Mouse (Mus musculus) hindbrain, embryonic 16.5 days (tissue): ENCODE measurements at regions not wholly inside any gene's neighbourhood (a gene's known extent, or its start where the extent isn't known, plus 50 kb on each side); places are given as distances from the start of the nearest gene placed in this dataset.
A peak's percentile ranks its signal among the peaks of the same experiment; 100 is the strongest.

Source experiments
- ATAC-seq: fragments of 200-750 bp; cut with Nextera tagmentation; 2 replicates; pipeline ENCODE4 v1.8.0; 2017; ENCODE audit warnings: moderate TSS enrichment, moderate library complexity
- H3K27ac ChIP-seq: fragments of 300-500 bp; sonication (generic); 2 replicates; pipeline ENCODE4 v1.5.1; 2014; ENCODE audit warnings: low read depth, mild to moderate bottlenecking, control low read depth, low read length, moderate library complexity
- H3K27me3 ChIP-seq: fragments of 300-500 bp; sonication (generic); replicated peaks from 2 replicates; pipeline ENCODE4 v1.6.1; 2014; ENCODE audit warnings: low read length; ENCODE audit not compliant: control insufficient read depth, insufficient read depth
- H3K36me3 ChIP-seq: fragments of 300-500 bp; sonication (generic); 2 replicates; pipeline ENCODE4 v1.6.1; 2014; ENCODE audit warnings: mild to moderate bottlenecking, low read length, moderate library complexity, mixed read lengths; ENCODE audit not compliant: control insufficient read depth, insufficient read depth
- H3K4me1 ChIP-seq: fragments of 300-500 bp; sonication (generic); 2 replicates; pipeline ENCODE4 v1.6.1; 2014; ENCODE audit warnings: low read depth, low read length; ENCODE audit not compliant: control insufficient read depth, insufficient read depth
- H3K4me2 ChIP-seq: fragments of 300-500 bp; sonication (generic); 2 replicates; pipeline ENCODE4 v1.6.1; 2014; ENCODE audit warnings: mild to moderate bottlenecking, low read length, control low read depth, moderate library complexity
- H3K4me3 ChIP-seq: fragments of 300-500 bp; sonication (generic); 2 replicates; pipeline ENCODE4 v1.5.1; 2014; ENCODE audit warnings: mild to moderate bottlenecking, low read length, control low read depth, moderate library complexity
- H3K9ac ChIP-seq: fragments of 300-500 bp; sonication (generic); 2 replicates; pipeline ENCODE4 v1.6.1; 2014; ENCODE audit warnings: low read depth, mild to moderate bottlenecking, control low read depth, low read length, moderate library complexity
- H3K9me3 ChIP-seq: fragments of 300-500 bp; sonication (generic); 2 replicates; pipeline ENCODE4 v1.6.1; 2014; ENCODE audit warnings: mild to moderate bottlenecking, low read length, moderate library complexity; ENCODE audit not compliant: control insufficient read depth
- WGBS: fragments of 180-500 bp; shearing (Covaris S2); extraction: QIAGEN DNeasy Blood & Tissue Kit; methylation state at CpG from one replicate; pipeline ENCODE4 v1.1.7; 2014; 5-methylcytosine and 5-hydroxymethylcytosine counted together

- ATAC-seq: no peak
- Histone ChIP-seq H3K4me2 (no peak overlapping the region), H3K9me3 (no peaks in the 10 kb centered on the region), H3K9ac (no peak overlapping the region), H3K27ac (no peak overlapping the region), H3K4me3 (no peak overlapping the region), H3K4me1 (peaks cover 19% of the 10 kb centered on the region), H3K27me3 (no peaks in the 10 kb centered on the region), H3K36me3 (no peaks in the 10 kb centered on the region)
- 19% methylated on average over 2 of the region's 2 CpGs for WGBS
Observed at GRCm38 (mm10) chr1:194223610-194224009, 394.4 kb upstream of the Plxna2 start.

DNA sequence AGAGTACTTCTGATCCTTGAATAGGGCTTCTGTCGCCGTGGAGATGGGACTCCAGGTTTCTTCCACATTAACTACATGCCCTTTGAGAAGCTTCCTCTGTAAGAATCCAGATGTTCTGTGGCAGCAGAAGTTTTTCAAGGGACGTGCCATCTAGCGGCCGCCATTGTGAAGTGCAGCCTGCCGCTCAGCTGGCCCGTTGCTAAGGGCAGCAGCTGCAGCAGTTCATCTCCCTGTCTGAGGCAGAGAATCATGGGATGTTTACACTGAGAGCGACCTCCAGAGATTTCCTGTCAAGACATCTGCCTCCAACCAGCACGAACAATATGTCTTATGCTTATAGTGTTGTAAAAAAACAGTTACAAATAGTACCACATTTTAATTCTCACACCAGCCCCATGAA is 395.0 kb upstream of the Plxna2 start:
- Histone ChIP-seq H3K4me1 (peaks cover 19% of the 10 kb centered on the region), H3K4me2 (no peak overlapping the region), H3K27ac (no peak overlapping the region), H3K9me3 (no peaks in the 10 kb centered on the region), H3K27me3 (no peaks in the 10 kb centered on the region), H3K36me3 (no peaks in the 10 kb centered on the region), H3K9ac (no peak overlapping the region), H3K4me3 (no peak overlapping the region)
- peak; percentile 73 for ATAC-seq
- WGBS: under 1% methylated on average over 9 of the region's 9 CpGs

- no peaks in the 10 kb centered on the region for H3K36me3 ChIP-seq
- H3K27ac ChIP-seq: no peak overlapping the region
- H3K9me3 ChIP-seq: no peaks in the 10 kb centered on the region
- 20% methylated on average over 14 of the region's 14 CpGs for WGBS
- H3K27me3 ChIP-seq: no peaks in the 10 kb centered on the region
- ATAC-seq: peak; percentile 61
- no peak overlapping the region for H3K9ac ChIP-seq
- no peaks in the 10 kb centered on the region for H3K4me1 ChIP-seq
- peak overlapping the region; percentile 21; the same call in 1 of the 2 replicates for H3K4me2 ChIP-seq
- no peak overlapping the region for H3K4me3 ChIP-seq
Observed at GRCm38 (mm10) chr1:194208034-194209000, 409.7 kb upstream of the Plxna2 start.

- H3K4me2 ChIP-seq: no peak overlapping the region
- 53% methylated on average over 2 of the region's 2 CpGs for WGBS
Observed at GRCm38 (mm10) chr1:194197516-194197915, 420.5 kb upstream of the Plxna2 start.

GRCm38 (mm10) chr1:194182293-194182692 is 435.7 kb upstream of the Plxna2 start:
- WGBS: 94% methylated on average over 2 of the region's 2 CpGs
- H3K27ac ChIP-seq: no peak overlapping the region
- no peak overlapping the region for H3K9ac ChIP-seq

More at GRCm38 (mm10) chr1:194197516-194197915, 420.5 kb upstream of the Plxna2 start:
- Histone ChIP-seq H3K27me3 (no peaks in the 10 kb centered on the region), H3K9ac (no peak overlapping the region), H3K27ac (no peak overlapping the region), H3K36me3 (no peaks in the 10 kb centered on the region), H3K4me3 (no peak overlapping the region), H3K9me3 (no peaks in the 10 kb centered on the region), H3K4me1 (no peaks in the 10 kb centered on the region)
- no peak for ATAC-seq

DNA sequence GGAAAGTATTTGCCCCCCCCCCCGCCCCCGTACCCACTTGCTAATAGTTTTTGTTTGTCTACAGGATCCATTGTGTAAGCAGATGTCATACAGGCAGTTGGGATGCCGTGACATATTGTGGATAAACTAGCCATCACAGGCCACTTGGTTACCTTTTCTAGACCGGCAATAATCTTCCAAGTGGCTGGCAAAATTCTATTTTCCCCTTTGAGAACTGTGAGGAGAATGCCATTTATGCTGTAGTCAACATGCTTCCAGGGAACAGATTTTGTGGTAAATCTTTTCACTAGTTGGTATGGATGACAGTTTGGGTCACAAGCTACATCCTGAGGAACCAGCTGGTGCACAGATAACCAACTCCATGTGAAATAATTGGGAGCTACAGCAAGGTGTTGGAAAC is 456.5 kb upstream of the Plxna2 start:
- H3K4me2 ChIP-seq: no peak overlapping the region
- H3K27me3 ChIP-seq: no peaks in the 10 kb centered on the region
- H3K4me1 ChIP-seq: no peaks in the 10 kb centered on the region
- H3K4me3 ChIP-seq: no peak overlapping the region
- no peaks in the 10 kb centered on the region for H3K36me3 ChIP-seq
- H3K9me3 ChIP-seq: no peaks in the 10 kb centered on the region
- H3K27ac ChIP-seq: no peak overlapping the region
- no peak overlapping the region for H3K9ac ChIP-seq
- WGBS: 39% methylated on average over 4 of the region's 4 CpGs
- ATAC-seq: peak; percentile 27; the same call in 1 of the 2 replicates

More at GRCm38 (mm10) chr1:194182293-194182692, 435.7 kb upstream of the Plxna2 start:
- Histone ChIP-seq H3K4me3 (no peak overlapping the region), H3K36me3 (no peaks in the 10 kb centered on the region), H3K4me2 (no peak overlapping the region), H3K4me1 (no peaks in the 10 kb centered on the region), H3K9me3 (no peaks in the 10 kb centered on the region), H3K27me3 (no peaks in the 10 kb centered on the region)
- ATAC-seq: no peak

DNA sequence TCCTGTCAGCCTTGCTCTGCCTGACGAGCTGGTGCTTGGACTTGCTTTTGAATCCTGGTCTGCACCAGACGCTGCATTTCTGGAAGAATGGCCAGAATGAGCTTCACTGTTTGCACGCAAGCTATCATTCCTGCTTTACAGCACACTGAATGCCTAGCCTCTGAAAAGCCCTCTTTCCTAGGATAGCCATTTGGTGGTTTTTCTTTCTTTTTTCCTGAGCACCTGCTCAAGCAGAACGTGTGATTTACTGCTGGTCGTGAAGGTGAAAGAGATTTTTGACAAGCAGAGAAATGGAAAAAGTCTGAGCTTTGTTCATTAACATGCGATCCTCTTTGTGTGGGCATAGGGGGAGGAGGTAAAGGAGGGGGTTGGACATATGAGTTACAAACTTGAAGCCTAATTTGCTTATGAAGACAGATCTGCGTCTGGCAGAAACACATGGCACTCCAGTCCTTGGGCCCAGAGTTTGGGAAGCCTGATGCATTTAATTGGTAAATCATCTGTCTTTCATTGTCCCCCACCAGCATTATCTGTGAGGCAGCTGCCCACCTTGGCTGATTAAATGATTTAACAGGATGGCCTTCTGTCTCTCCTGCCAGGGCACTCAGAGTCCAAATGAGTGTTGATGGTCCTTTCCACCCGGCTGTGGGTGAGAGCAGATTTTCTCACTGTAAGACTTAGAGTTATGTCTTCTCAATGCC is 457.1 kb upstream of the Plxna2 start:
- WGBS: 22% methylated on average over 8 of the region's 8 CpGs
- H3K27ac ChIP-seq: no peak overlapping the region
- H3K4me2 ChIP-seq: no peak overlapping the region
- H3K9me3 ChIP-seq: no peaks in the 10 kb centered on the region
- H3K36me3 ChIP-seq: no peaks in the 10 kb centered on the region
- peak; percentile 73 for ATAC-seq
- H3K4me1 ChIP-seq: no peaks in the 10 kb centered on the region
- no peak overlapping the region for H3K4me3 ChIP-seq
- no peaks in the 10 kb centered on the region for H3K27me3 ChIP-seq
- no peak overlapping the region for H3K9ac ChIP-seq

- ATAC-seq: no peak
- no peaks in the 10 kb centered on the region for H3K27me3 ChIP-seq
- no peaks in the 10 kb centered on the region for H3K36me3 ChIP-seq
- H3K4me3 ChIP-seq: no peak overlapping the region
- H3K9ac ChIP-seq: no peak overlapping the region
- no peaks in the 10 kb centered on the region for H3K4me1 ChIP-seq
- H3K4me2 ChIP-seq: no peak overlapping the region
- WGBS: 94% methylated on average over 6 of the region's 6 CpGs
- H3K27ac ChIP-seq: no peak overlapping the region
- H3K9me3 ChIP-seq: no peaks in the 10 kb centered on the region
Observed at GRCm38 (mm10) chr1:194157268-194157667, 460.8 kb upstream of the Plxna2 start.
